Mouse (Mus musculus): ENCODE results near the gene Eef1b2.
"Not testable (repeated sequence)": the region's sequence is repeated elsewhere in the genome, so short reads cannot be mapped to it uniquely, and the experiment has no call there.

DNA sequence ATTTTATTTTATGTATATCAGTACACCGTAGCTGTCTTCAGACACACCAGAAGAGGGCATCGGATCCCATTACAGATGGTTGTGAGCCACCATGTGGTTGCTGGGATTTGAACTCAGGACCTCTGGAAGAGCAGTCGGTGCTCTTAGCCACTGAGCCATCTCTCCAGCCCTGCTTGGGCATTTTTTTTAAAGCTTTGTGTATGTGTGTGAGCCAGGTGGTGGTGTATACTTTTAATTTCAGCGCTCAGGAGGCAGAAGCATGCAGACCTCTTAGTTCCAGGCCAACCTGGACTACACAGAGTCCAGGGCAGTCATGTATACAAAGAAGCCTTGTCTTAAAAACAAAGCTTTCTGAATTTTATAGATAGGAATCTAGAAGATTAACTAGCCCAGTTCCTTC lies 4.0 kb downstream of the Eef1b2 start:
- not testable (repeated sequence) for TF ChIP-seq CTCF (IDR thresholded peaks at IDR 0.05; ENCODE audit: low read depth, low read length); TAL1 (conservative IDR thresholded peaks at IDR 0.05; ENCODE audit: low read depth, low read length)
